Mouse (Mus musculus) spleen, postnatal 10 days (tissue): ENCODE measurements around the gene Itih1.

Experiments
- DNase-seq, 2 experiments: peaks; one replicate each; pipeline ENCODE4 v3.0.0; 2021 to 2022; ENCODE audit warnings: low spot score in 2 of 2

The Itih1 gene

DNA sequence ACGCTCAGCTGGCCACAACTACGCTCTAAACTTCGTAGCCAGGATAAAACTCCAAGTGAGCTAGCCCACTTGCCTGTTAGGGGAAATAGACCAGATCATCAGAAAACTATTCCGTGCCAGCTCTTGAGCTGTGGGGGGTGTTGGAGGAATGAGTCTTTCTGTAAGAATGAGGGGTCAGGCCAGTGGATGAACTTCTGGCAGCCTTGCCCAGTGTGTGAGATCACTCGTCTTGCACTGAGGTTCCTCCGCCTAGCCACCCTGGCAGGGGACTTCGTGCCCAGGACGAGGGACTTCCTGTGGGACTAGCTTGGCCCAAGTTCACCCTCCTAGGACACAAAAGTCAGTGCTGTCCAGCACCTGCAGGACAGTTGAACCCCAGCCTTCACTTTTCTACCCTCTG, 38.8 kb downstream of the Itih1 start:
- no peak for DNase-seq

- no peak for DNase-seq
Measured at GRCm38 (mm10) chr14:30903036-30903435, 40.1 kb downstream of the Itih1 start.

DNA sequence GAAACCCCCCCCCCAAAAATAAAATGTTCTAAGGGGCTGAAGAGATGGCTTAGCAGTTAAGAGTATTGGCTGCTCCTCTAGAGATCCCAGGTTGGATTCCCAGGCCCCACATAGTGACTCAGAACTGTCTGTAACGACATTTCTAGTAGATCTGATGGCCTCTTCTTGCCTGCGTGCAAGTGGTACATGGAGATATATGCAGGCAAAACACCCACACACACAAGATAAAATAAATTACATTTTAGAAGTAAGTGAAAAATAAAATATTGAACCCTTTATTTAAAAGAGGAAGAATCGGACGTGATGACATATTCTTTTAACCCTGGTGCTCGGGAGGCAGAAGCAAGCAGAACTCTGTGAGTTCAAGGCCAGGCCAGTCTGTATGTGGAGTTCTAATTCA, 40.5 kb downstream of the Itih1 start:
- DNase-seq, result no peak

- no peak for DNase-seq
Measured at GRCm38 (mm10) chr14:30899972-30900371, 43.1 kb downstream of the Itih1 start.

DNA sequence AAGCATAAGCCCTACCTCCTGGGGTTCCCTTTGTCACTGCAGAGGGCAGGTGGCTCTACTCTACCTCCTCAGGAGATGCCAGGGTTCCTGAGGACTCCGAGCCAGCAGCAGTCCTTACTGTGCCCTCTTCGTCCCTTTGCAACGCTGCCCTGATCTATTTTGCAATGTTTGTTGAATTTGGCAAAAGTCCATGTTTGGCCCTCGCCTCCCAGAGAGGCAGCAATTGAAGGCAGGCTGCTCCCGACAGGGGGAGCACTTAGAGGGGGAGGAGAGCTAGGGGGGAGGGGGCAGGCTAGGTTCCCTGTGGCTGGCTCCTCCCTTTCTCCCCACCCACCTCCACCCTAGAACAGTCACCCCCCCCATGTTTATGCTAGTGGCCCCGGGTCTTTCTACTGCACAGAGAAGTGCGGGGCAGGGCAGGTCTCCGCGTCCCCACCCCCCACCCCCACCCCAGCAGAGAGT, 54.8 kb downstream of the Itih1 start:
- no peak for DNase-seq

- no peak for DNase-seq
Measured at GRCm38 (mm10) chr14:30886204-30886603, 56.9 kb downstream of the Itih1 start, which contains the start of gene Itih4. TSS of gene Itih4 (plus strand) at chr14:30886476.

- no peak for DNase-seq
Measured at GRCm38 (mm10) chr14:30885298-30885697, 57.8 kb downstream of the Itih1 start.

DNA sequence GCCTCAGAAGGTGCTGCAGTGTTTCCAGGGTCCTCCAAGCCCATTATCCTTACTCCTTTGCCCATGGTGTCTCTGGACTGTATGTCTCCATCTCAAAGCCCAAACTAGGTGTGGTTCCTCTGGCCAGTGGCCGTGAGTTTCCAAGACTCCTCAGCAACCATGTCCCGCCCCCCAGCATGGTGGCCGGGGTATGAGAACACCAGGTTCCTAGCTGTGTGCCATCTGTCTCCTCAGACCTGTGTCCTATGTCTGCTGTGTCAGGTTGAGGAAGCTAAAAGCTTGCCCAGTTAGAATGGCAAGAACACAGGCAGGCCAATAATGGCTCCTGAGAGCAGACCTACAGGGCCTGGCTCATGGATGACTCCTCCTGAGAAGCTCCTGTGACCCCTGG, 61.4 kb downstream of the Itih1 start:
- DNase-seq, result no peak

DNA sequence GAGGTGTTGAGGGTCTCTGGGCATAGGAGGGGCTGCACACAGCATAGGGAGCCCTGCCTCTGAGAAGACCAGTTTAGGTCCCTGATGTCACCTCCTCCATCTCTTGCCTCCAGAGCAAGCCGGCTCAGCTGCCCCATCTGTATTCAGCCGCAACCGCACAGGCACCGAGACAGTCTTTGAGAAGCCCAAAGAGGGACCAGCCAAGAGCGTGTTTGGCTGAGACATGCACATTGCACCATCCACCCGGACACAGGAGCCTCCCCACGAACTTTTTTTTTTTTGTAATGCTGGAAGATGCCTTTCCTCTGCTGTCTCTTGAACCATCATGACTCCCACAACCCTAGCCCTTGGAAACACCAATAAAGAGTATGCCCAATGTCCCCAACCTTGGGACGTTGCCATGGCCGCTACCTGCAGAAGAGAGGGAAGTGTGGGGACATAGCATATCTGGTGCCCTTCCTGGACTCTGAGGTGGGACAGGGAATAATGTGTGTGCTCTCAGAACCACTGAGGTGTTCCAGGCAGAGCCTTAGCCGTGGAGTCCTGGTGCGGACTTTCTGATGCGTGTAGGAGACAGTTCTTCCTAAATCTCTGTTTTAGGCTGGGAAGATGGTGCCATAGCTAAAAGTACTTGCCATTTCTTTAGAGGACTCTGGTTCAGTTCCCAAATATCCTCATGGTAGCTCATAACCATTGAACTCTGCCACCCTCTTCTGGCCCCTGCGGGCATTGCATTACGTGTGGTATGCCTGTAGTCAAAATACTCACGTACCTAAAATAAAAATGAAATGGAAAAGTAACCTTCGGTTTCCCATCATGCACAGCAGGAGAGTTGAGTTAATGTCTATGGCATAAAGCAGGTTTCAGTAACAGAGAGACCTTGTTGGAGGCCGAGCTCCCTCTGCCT, 62.0 kb downstream of the Itih1 start:
- DNase-seq, result peak; percentile 21 to 75

DNA sequence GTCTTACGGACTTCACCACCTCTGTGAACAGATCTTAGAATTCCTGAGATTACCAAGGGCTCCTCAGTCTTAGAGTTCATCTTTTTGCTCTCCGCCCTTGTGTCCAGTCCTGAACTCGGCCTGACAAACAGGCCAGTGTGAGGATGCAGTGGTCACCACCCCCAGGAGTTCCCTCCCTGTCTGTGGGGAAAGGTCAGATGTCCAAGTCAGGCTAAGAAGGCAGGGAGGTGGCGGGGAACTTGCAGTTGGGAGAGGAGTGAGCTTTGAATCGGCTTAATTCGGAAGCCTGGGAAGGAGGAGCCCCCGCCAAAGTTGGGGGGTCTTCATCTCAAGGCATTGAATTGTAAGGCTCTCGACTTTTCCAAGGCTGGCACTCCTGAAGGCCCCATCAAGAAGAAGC, 62.8 kb downstream of the Itih1 start:
- DNase-seq, result no peak

GRCm38 (mm10) chr14:30879794-30880193, 63.3 kb downstream of the Itih1 start:
- no peak for DNase-seq
